Mouse (Mus musculus) adrenal gland, adult 8-10 months (tissue): Measurements from ENCODE around the gene Abcc4. TPM values are rescaled to one million over a fixed set of nuclear protein-coding genes. Genes with fewer than 3 reads are reported as not detected.

Experiments
- microRNA-seq, 2 experiments: library from miRNA; unstranded; fragments of <30 nt; microRNA quantifications; one replicate each; pipeline ENCODE4 v1.2.0; 2022
- total RNA-seq, 4 experiments: library from RNA; stranded (reverse); gene quantifications; 2 replicates each; pipeline ENCODE4 v1.2.4; 2022

Abcc4 gene
- total RNA-seq, 4 experiments from 2014 or later, result 19.4 to 27.3 (median 22.7) TPM

Small RNAs within 50 kb of the gene (microRNA-seq; reads per million reads assigned to microRNA genes)
- 0 reads per million in 2 experiments for gene Mir6391

Other genes starting within 250 kb of the Abcc4 start
- gene Cldn10, start 81.7 kb upstream of the Abcc4 start, total RNA-seq, result 1 to 10 TPM in 1 of 4 experiments, under 1 TPM in 3; 0.67 to 2.2 (median 0.89) TPM
- 10 to 100 TPM; 12.4 to 30.5 (median 21.7) TPM for gene Dzip1, start 219.2 kb upstream of the Abcc4 start, total RNA-seq
- gene Dnajc3, start 231.8 kb upstream of the Abcc4 start, total RNA-seq, result 10 to 100 TPM; 63.6 to 72.6 (median 67.7) TPM